Comparison of ENCODE assay signal across 1 mouse cellular context in the genomic region with DNA sequence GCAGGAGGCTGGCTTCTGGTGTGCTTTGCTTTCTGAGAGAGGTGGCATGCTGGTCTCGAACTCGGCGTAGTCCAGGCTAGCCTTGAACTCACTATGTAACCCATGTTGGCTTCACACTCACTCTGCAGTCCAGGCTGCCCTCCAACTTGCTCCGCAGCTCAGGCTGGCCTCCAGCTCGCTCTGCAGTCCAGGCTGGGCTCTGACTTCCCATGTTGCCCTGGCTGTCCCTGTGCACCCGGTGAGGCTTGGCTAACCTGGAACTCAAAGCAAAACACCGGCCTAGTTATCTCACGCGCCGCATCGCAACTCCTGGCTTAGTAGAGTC.
TF ChIP-seq lines count a peak whose summit lies in the region.

No protein-coding gene starts in this region.

TF ChIP-seq in MEL, 35 proteins besides CTCF, POLR2A, EP300 and RAD21:
- TF ChIP-seq CHD1 (IDR thresholded peaks at IDR 0.05; ENCODE audit: low read depth, low read length) (0 out of 2 replicates have a peak, but pooled peaks have one; percentile 67), TBP (IDR thresholded peaks at IDR 0.05; ENCODE audit: low read depth, low read length) (no peak), SIN3A (IDR thresholded peaks at IDR 0.05; ENCODE audit: low read length) (0 out of 2 replicates have a peak, but pooled peaks have one; percentile 41)
